Mouse (Mus musculus) retina, embryonic 14.5 days (tissue): ENCODE results near the gene Dnajc6.

Source experiments
- DNase-seq: peaks from one replicate; pipeline ENCODE4 v3.0.0-alpha.2; 2015; ENCODE audit warnings: low spot score

Dnajc6 gene

DNA sequence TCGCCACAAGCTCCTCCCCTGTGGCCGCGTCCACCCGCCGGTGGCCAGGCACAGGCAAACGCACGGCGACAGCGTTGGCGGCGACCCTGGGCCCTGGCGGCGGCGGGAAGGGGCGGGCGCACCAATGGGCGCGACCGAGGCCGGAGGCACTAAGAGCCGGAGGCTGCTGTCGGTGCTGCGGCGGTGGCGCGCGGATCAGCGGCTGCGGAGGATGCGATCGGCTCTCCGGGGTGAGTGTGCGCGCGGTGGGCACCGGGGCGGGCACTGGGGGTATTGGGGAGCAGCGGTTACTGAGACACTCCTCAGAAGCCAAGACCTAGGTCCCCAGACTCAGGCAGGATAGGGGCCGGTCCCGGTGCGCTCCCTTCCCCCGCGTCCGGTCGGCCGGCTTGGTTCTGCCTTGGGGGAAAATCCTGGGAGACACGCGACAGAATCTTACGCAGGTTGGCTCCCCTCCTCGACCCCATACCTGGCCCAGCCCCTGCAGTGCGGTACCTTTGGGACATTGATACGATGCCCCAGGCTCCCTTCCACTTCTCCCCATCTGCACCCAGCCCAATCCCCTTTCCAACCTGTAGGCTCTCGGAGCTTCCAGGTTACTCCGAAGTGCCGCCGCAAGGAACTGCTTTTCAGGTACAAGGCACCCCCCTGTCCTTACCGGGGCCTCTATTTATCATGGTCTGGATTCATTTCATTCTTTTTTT lies at the start of gene Dnajc6:
Gene Dnajc6 (plus strand): TSS at position 115 of the 704 bp plus-strand sequence.
- DNase-seq: peak; percentile 67

DNA sequence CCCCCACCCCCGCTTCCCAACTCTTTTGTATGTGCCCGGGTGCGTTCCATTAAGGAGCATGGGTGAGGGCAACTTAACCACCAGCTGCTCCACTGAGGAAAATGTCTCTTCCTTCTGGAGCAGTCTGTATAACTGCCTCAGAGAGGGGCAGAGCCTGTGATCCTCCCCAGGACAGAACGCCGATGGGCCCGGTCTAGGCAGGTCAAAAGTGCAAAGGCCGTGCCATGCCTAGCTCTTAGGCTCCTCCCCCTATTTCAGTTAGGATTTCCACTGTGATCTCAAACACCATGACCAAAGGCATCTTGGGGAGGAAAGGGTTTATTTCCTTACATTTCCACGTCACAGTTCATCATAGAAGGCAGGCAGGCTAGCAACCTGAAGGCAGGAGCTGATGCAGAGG lies 47.7 kb upstream of the Dnajc6 start:
- no peak for DNase-seq

GRCm38 (mm10) chr4:101449344-101449743 lies 47.1 kb upstream of the Dnajc6 start:
- no peak for DNase-seq

- no peak for DNase-seq
These were observed 46.2 kb upstream of the Dnajc6 start for GRCm38 (mm10) chr4:101450150-101450780.

DNA sequence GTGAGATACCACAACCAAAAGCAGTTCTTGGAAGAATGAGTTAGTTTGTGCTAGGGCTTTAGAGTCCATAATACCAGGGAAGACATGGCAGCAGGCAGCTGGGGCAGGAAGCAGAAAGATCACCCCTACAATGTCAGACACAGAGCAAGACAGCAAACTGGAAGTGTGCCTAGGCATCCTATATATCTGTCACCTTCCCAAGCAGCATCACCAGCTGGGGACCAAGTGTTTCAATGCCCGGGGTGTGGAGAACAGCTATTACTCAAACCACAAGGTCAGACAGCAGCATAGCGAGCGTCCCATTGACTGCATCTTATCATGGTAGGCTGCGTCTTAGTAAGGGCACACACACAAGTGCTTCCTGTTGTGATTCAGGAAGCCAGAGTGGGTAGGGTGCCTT lies 45.4 kb upstream of the Dnajc6 start:
- no peak for DNase-seq

DNA sequence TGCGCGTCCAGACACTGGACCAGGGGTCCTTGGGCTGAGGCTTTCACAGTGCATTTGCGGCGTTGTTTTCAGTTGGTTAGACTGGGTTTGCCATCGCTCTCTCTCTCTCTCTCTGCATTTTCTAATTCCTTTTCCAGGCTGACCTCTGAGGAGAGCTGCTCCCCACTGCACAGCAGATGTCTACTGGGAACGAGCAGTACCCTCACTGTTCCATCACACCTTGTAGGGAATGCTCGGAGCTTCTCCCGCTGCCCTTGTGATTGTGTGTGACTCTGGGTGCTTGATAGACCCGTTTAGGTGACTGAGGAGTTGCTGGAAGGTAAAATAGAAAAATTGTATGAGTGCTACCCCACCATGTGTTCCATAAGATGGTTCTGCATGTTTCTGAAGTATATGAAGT lies 43.6 kb upstream of the Dnajc6 start:
- DNase-seq: no peak

DNA sequence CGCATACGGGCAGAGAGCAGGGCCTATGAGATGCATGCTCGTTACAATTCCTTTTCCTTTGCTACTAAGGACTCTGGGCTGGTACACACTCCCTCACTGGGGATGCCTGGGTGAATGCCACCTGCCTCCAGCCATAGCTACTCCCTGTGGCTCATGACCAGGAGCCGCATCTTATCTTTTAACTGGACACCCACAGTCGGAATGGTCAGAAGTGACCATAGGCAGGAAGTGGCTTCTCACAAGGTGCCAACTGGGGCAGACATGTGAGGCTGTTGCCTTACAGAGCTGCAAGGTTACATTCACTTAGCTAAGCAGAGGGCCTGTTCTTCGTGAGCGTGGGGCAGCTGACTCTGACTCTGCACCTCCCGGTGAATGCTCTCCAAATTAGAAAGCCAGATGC lies 39.3 kb upstream of the Dnajc6 start:
- DNase-seq: no peak

DNA sequence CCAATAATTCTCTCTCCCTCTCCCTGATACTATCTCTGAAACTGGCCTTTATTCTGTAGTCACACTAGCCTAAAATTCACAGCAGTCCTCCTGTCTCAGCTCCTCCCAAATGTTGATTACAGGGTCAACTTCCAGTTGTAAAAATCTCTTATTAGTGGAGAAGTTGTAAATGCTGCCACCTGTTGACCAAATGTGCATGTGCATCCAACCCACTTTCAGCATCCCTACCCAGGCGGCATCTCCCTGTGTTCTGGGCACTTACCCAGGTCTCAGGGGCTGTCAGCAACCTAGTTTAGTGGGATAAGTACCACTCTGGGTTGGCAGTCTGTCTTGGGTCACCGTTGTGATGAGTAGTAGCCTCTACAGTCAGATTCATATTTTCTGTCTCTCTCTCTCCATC lies 38.1 kb upstream of the Dnajc6 start:
- peak; percentile 79 for DNase-seq

GRCm38 (mm10) chr4:101459358-101459757 lies 37.1 kb upstream of the Dnajc6 start:
- no peak for DNase-seq

- no peak for DNase-seq
These were observed 36.3 kb upstream of the Dnajc6 start for GRCm38 (mm10) chr4:101460114-101460513.

GRCm38 (mm10) chr4:101462065-101462464 lies 34.4 kb upstream of the Dnajc6 start:
- no peak for DNase-seq

- no peak for DNase-seq
These were observed 30.2 kb upstream of the Dnajc6 start for GRCm38 (mm10) chr4:101466264-101466663.

- no peak for DNase-seq
These were observed 27.2 kb upstream of the Dnajc6 start for GRCm38 (mm10) chr4:101469242-101469641.

DNA sequence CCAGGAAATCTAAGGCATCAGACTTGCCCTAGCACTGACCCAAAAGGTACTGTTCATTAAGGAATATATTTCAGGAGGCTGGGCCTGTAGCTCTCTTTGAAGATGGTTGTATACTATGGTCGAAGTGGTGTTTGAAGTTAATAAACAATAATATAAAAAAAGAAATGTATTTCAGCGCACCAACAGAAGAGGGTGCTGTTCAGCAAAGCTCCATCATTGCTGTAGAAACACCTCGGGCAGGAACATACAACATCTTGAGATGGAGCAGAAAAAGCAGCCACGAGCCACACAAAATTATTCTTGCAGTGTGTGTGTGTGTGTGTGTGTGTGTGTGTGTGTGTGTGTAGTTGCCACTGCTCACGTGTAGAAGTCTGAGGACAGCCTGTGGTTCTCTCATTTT lies 25.9 kb upstream of the Dnajc6 start:
- DNase-seq: peak; percentile 56

- no peak for DNase-seq
These were observed 23.7 kb upstream of the Dnajc6 start for GRCm38 (mm10) chr4:101472767-101473166.

DNA sequence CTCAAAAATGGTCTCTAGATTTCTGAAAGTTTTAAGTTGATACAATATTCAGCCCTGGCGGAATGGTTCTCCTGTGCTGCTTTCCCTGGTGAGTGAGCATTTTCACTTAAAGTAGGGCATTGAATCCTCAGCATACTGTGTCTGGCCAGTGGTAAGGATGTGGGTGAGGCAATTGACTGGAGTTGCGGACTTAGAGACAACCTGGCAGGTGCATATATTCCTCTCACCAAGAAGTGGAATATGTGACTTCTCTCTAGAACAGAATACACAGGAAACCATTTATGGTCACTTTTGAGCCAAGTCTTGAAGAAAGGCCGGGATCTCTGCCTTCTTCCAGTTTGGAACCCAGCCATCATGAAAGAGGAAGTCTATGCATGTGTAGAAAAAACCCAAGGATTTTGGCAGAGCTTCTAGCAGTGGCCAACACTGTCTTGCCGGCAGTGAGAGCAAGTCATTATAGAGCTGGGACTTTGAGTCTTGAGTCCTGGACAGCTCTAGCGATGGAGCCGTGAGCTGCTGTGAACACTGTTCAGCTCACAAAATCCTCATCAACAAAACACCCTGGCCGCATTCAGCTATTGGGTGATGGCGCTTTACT lies 6.0 kb upstream of the Dnajc6 start:
- DNase-seq: no peak

GRCm38 (mm10) chr4:101491704-101492103 lies 4.7 kb upstream of the Dnajc6 start:
- DNase-seq: no peak

GRCm38 (mm10) chr4:101493611-101494197 lies 2.7 kb upstream of the Dnajc6 start:
- no peak for DNase-seq

DNA sequence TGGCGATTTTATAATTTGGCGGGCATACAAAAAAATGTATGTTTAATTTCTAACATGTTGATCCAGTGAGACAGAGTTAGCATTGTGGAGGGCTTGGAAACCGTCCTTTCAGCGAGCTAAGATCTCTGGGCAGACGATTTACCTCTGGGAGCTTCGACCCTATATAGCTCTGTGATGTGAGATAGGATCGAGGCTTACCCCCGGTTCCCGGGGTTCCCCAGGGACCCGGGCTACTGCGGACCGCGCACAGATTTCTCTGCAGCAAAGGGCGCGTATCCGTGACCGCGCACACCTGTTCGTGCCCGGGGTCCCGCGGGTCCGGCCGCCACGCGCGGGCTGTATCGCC lies 287 bp upstream of the Dnajc6 start:
- no peak for DNase-seq

- DNase-seq: peak; percentile 34
These were observed 888 bp downstream of the Dnajc6 start for GRCm38 (mm10) chr4:101497336-101497735.

GRCm38 (mm10) chr4:101504470-101505007 lies 8.1 kb downstream of the Dnajc6 start:
- peak; percentile 28 for DNase-seq

- DNase-seq: no peak
These were observed 9.5 kb downstream of the Dnajc6 start for GRCm38 (mm10) chr4:101505966-101506365.

GRCm38 (mm10) chr4:101506372-101506771 lies 9.9 kb downstream of the Dnajc6 start:
- no peak for DNase-seq
